Mouse (Mus musculus) midbrain, postnatal 0 days (tissue): ENCODE results near the gene Polr2c. TPM values are rescaled to one million over a fixed set of nuclear protein-coding genes. Genes with fewer than 3 reads are reported as not detected.

Experiments
- ATAC-seq: fragments of 200-750 bp; cut with Nextera tagmentation; 2 replicates; pipeline ENCODE4 v1.8.0; 2017; ENCODE audit warnings: moderate number of reproducible peaks, mild to moderate bottlenecking, moderate TSS enrichment, moderate library complexity; ENCODE audit not compliant: low FRiP score
- DNase-seq: peaks from one replicate; pipeline ENCODE4 v3.0.0-alpha.2; 2015; ENCODE audit warnings: low spot score
- H3K27ac ChIP-seq: fragments of 300-500 bp; sonication (generic); 2 replicates; pipeline ENCODE4 v1.5.1; 2014; ENCODE audit warnings: low read depth, mild to moderate bottlenecking, low read length, mixed read lengths
- H3K27me3 ChIP-seq: fragments of 300-500 bp; sonication (generic); 2 replicates; pipeline ENCODE4 v1.6.1; 2014; ENCODE audit warnings: low read length, control low read depth, mixed read lengths; ENCODE audit not compliant: insufficient read depth
- H3K36me3 ChIP-seq: fragments of 300-500 bp; sonication (generic); 2 replicates; pipeline ENCODE4 v1.6.1; 2014; ENCODE audit warnings: low read length, control low read depth, mixed read lengths; ENCODE audit not compliant: insufficient read depth
- H3K4me1 ChIP-seq: fragments of 300-500 bp; sonication (generic); 2 replicates; pipeline ENCODE4 v1.6.1; 2014; ENCODE audit warnings: mild to moderate bottlenecking, control low read depth, antibody characterized with exemption, low read length, mixed read lengths; ENCODE audit not compliant: insufficient read depth
- H3K4me2 ChIP-seq: fragments of 300-500 bp; sonication (generic); 2 replicates; pipeline ENCODE4 v1.6.1; 2014; ENCODE audit warnings: low read depth, mild to moderate bottlenecking, low read length, mixed read lengths; ENCODE audit not compliant: poor library complexity, severe bottlenecking
- H3K4me3 ChIP-seq: fragments of 300-500 bp; sonication (generic); 2 replicates; pipeline ENCODE4 v1.5.1; 2014; ENCODE audit warnings: low read depth, mild to moderate bottlenecking, low read length, moderate library complexity
- H3K9ac ChIP-seq: fragments of 300-500 bp; sonication (generic); replicated peaks from 2 replicates; pipeline ENCODE4 v1.6.1; 2014; ENCODE audit warnings: mild to moderate bottlenecking, low read length, moderate library complexity, mixed read lengths; ENCODE audit not compliant: poor library complexity, severe bottlenecking
- H3K9me3 ChIP-seq: fragments of 300-500 bp; sonication (generic); 2 replicates; pipeline ENCODE4 v1.6.1; 2016; ENCODE audit warnings: low read length, control low read depth
- CTCF ChIP-seq: IDR thresholded peaks from 2 replicates; pipeline ENCODE4 v1.5.1; 2016; ENCODE audit warnings: antibody characterized with exemption, mild to moderate bottlenecking
- WGBS: fragments of 180-500 bp; shearing (Covaris S2); extraction: QIAGEN DNeasy Blood & Tissue Kit; methylation state at CpG from one replicate; pipeline ENCODE4 v1.1.7; 2014; 5-methylcytosine and 5-hydroxymethylcytosine counted together
- polyA plus RNA-seq: library from polyadenylated mRNA; unstranded; fragments of >200 nt; fragmentation: Nextera tagmentation; extraction: Ambion mirVana; gene quantifications from 2 replicates; pipeline ENCODE4 v1.2.1, GENCODE M21; 2015
- total RNA-seq: library from RNA; depleted of rRNA; stranded (reverse); fragments of >200 nt; gene quantifications from 2 replicates; pipeline ENCODE4 v1.2.3, GENCODE M21; 2014

Polr2c gene
- total and polyA plus RNA-seq, 2 experiments from 2014 or later: 62.5 to 93.3 TPM

DNA sequence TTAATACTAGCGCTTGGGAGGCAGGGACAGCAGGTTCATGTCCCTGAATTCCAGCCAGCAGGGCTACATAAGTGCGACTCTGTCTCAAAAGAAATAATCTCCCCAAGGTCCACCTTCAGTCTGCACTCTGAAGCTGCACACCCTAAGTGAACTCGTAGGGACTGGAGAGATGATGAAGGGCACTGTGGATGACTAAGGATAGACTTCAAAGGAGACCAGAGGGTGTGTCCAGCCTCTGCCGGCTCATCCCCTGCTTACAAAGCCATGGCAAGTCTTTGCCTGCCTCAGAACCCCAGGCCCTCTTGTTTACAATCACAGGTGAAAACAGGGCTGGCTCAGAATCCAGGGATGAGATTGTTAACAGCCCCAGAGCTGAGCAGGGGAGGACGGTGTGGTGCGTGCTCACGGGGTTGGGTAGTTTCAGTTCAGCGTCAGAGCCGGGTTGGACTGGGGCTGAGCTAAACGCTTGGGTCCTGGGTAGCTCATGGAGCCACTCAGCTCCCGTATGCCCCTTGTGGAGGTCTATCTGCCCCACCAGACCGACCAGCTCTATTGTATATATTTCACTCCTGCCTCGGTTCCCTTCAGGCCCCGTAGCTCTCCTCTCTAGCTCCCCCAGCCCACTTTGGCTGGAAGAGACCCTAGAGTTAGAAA is 31.3 kb downstream of the Polr2c start:
- no peak for TF ChIP-seq CTCF
- Histone ChIP-seq H3K4me1 (no peaks in the 10 kb centered on the region), H3K9me3 (no peaks in the 10 kb centered on the region), H3K4me2 (no peak overlapping the region), H3K36me3 (no peaks in the 10 kb centered on the region), H3K9ac (no peak overlapping the region), H3K27ac (no peak overlapping the region), H3K27me3 (no peaks in the 10 kb centered on the region), H3K4me3 (no peak overlapping the region)
- DNase-seq: no peak
- no peak for ATAC-seq
- WGBS: 38% methylated on average over 14 of the region's 14 CpGs

DNA sequence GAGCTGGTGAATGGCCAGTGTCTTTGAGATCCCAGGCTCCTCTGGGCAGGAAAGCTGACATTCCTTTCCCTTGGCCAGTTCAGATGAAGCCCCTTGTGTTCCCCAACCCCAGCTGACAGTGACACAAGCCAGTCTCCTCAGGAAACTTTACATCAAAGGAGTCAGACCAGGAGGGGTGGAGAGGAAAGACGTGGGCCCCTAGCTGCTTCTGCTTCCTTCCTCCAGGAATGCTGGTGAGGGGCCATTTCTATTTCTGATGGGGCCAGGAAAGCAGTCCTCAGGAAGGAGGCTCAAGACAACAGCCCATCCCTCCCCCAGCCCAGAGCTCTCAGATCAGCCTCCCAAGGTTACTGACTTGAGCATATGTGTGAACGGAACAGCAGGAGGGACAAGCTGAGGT is 35.7 kb downstream of the Polr2c start:
- Histone ChIP-seq H3K4me3 (no peak overlapping the region), H3K4me2 (no peak overlapping the region), H3K9ac (no peak overlapping the region), H3K4me1 (no peaks in the 10 kb centered on the region), H3K27me3 (no peaks in the 10 kb centered on the region), H3K9me3 (no peaks in the 10 kb centered on the region), H3K27ac (no peak overlapping the region), H3K36me3 (no peaks in the 10 kb centered on the region)
- ATAC-seq: no peak
- 47% methylated on average over 2 of the region's 2 CpGs for WGBS
- no peak for DNase-seq
- TF ChIP-seq CTCF: no peak

DNA sequence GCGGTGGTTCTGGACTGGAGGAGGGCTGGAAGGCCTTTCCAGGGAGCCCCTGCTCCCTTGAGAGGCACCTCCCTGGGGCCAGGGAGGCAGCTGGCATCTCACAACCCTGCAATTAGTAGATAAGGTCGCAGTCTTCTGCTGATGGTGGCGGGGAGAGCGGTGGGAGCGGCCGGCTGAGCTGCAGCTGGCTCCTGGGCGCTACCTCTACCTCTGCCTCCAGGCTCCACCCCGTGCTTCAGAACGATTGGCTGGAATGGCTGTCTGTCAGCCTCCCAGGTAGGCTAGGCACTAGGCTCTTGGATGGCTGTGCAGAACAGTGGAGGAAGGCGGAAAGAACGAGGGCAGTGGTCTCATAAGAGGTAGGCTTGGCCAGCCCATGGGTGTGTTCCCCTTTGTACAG is 42.0 kb downstream of the Polr2c start:
- 0 out of 2 replicates have a peak, but pooled peaks cover 4% of the 10 kb centered on the region for H3K4me1 ChIP-seq
- H3K9me3 ChIP-seq: no peaks in the 10 kb centered on the region
- H3K9ac ChIP-seq: no peak overlapping the region
- no peak overlapping the region for H3K4me2 ChIP-seq
- no peaks in the 10 kb centered on the region for H3K36me3 ChIP-seq
- TF ChIP-seq CTCF: no peak
- no peaks in the 10 kb centered on the region for H3K27me3 ChIP-seq
- no peak overlapping the region for H3K27ac ChIP-seq
- H3K4me3 ChIP-seq: no peak overlapping the region
- 19% methylated on average over 11 of the region's 11 CpGs for WGBS
- DNase-seq (no peak), ATAC-seq (no peak)

- DNase-seq (no peak), ATAC-seq (no peak)
- no peaks in the 10 kb centered on the region for H3K27me3 ChIP-seq
- WGBS: 23% methylated on average over 6 of the region's 6 CpGs
- H3K9ac ChIP-seq: no peak overlapping the region
- H3K4me3 ChIP-seq: no peak overlapping the region
- 0 out of 2 replicates have a peak, but pooled peaks cover 4% of the 10 kb centered on the region for H3K4me1 ChIP-seq
- H3K27ac ChIP-seq: no peak overlapping the region
- TF ChIP-seq CTCF: no peak
- H3K9me3 ChIP-seq: no peaks in the 10 kb centered on the region
- H3K36me3 ChIP-seq: no peaks in the 10 kb centered on the region
- no peak overlapping the region for H3K4me2 ChIP-seq
Measured at GRCm38 (mm10) chr8:94900617-94901016, 43.4 kb downstream of the Polr2c start.

- no peak for ATAC-seq
Measured at GRCm38 (mm10) chr8:94901031-94901430, 43.8 kb downstream of the Polr2c start.

GRCm38 (mm10) chr8:94903709-94904108 is 46.5 kb downstream of the Polr2c start:
- no peak for DNase-seq
- no peak for ATAC-seq
- Histone ChIP-seq H3K36me3 (no peaks in the 10 kb centered on the region), H3K4me2 (no peak overlapping the region), H3K4me1 (0 out of 2 replicates have a peak, but pooled peaks cover 4% of the 10 kb centered on the region), H3K9me3 (no peaks in the 10 kb centered on the region), H3K4me3 (no peak overlapping the region), H3K9ac (no peak overlapping the region), H3K27ac (no peak overlapping the region), H3K27me3 (no peaks in the 10 kb centered on the region)
- TF ChIP-seq CTCF: no peak
- WGBS: 66% methylated on average over 12 of the region's 12 CpGs

More at GRCm38 (mm10) chr8:94901031-94901430, 43.8 kb downstream of the Polr2c start:
- Histone ChIP-seq H3K9ac (no peak overlapping the region), H3K27ac (no peak overlapping the region), H3K9me3 (no peaks in the 10 kb centered on the region), H3K4me3 (no peak overlapping the region), H3K4me2 (no peak overlapping the region), H3K36me3 (no peaks in the 10 kb centered on the region), H3K4me1 (0 out of 2 replicates have a peak, but pooled peaks cover 4% of the 10 kb centered on the region), H3K27me3 (no peaks in the 10 kb centered on the region)
- TF ChIP-seq CTCF: no peak
- 23% methylated on average over 5 of the region's 5 CpGs for WGBS
- no peak for DNase-seq
